Mouse (Mus musculus): Measurements from ENCODE around the gene Slc38a4.

DNA sequence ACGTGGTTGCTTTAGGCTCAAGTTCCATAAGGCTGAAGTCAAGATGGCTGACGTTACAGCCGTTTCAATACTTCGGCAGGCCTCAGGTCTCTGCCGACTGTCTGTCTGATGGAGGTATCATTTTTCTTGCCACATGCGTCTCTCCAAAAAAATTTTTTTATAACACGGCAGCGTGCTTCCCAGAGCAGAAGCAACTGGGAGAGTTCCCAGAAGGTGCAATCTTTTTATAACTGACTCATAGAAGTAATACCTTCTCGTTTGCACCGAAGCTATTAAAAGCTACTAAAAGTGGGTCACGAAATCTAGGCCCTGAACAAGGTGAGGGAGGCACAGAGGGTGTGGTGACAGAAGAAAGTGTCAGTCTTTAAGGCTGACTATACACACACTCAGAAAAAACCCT is 87.0 kb downstream of the Slc38a4 start:
- TF ChIP-seq CTCF (IDR thresholded peaks at IDR 0.05; ENCODE audit: low read depth, low read length) (no peak), GATA1 (IDR thresholded peaks at IDR 0.05; ENCODE audit: borderline replicate concordance, low read length) (no peak), TAL1 (conservative IDR thresholded peaks at IDR 0.05; ENCODE audit: low read depth, low read length) (no peak)

Measured in G1E (cell line).